Mouse (Mus musculus): Measurements from ENCODE around the gene Etv5. TPM values are rescaled to one million over a fixed set of nuclear protein-coding genes. Genes with fewer than 3 reads are reported as not detected.

The Etv5 gene
- polyA plus RNA-seq, 1 experiment from 2014 or later, result 32.1 TPM

DNA sequence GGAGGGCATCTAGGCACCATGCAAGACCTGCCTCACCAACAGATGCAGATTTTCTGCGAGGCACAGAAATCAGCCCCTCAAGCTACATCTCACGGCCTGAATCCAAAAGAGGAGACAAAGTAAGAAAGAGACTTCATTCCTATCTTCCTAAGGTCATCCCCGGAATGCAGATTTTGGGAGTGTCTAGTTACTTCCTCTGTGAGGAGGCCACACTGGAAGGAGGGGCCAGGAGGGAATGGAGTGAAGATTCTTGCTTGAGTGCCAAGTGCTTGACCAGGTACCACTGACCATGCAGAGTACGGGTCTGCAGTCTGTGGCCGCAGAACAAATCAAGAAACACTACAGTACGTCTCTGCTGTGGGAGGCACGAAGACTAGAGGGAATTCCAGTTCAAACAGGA lies 12.7 kb downstream of the Etv5 start:
- Histone ChIP-seq H3K27ac (replicated peaks) (no peak overlapping the region), H3K9ac (no peak overlapping the region), H3K27me3 (peaks cover 12% of the 10 kb centered on the region; the same call in 1 of the 2 replicates), H3K4me2 (no peak overlapping the region), H3K9me3 (no peaks in the 10 kb centered on the region), H3K4me3 (no peak overlapping the region), H3K36me3 (no peaks in the 10 kb centered on the region), H3K4me1 (replicated peaks) (peaks cover 33% of the 10 kb centered on the region)
- WGBS, result 65% methylated on average over 7 of the region's 7 CpGs
- ATAC-seq (ENCODE audit: low FRiP score, low read depth), result no peak

DNA sequence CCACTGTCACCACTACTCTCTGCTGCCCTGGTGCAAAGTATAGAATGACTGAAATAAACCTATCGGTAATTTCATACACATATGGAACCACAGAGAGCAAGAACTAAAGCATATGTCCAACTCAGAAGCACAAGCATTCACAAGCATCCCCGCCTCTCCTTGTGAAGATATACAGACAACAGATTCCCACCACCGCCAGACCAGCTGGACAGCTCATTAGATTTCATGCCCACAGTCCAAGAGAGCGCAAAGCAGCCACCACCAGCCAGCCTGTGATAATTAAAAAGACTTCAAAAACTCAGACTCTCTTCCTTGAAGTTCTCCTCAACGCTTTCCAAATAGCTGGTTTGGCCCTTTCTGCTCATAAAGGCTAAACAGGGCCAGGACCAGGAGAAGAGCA lies 17.3 kb downstream of the Etv5 start:
- 68% methylated on average over 5 of the region's 5 CpGs for WGBS
- H3K9ac ChIP-seq, result no peak overlapping the region
- H3K4me2 ChIP-seq, result no peak overlapping the region
- no peak overlapping the region for H3K27ac ChIP-seq (replicated peaks)
- no peaks in the 10 kb centered on the region for H3K4me1 ChIP-seq (replicated peaks)
- no peak overlapping the region for H3K4me3 ChIP-seq
- no peaks in the 10 kb centered on the region for H3K9me3 ChIP-seq
- no peak for ATAC-seq (ENCODE audit: low FRiP score, low read depth)
- no peaks in the 10 kb centered on the region for H3K36me3 ChIP-seq
- H3K27me3 ChIP-seq, result 0 out of 2 replicates have a peak, but pooled peaks cover 3% of the 10 kb centered on the region

DNA sequence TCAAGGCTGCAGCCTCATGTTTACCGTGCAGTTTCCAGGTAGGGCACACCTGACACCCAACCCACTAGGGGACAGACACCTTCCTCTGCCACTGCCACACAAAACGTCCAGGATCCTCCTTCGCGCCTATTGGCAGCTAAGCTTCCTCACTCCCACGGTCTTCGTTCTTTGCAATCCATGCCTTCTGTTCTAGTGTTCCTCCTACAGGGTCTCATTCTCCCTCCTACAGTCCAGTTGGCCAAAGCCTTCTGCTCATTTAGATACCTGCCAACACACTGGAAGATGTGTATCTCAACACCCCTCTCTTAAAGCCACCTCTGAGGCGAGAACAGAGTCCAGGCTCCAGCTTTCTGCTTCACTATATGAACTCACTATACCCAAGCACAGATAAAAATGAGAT lies 21.6 kb downstream of the Etv5 start:
- H3K9me3 ChIP-seq, result no peaks in the 10 kb centered on the region
- H3K36me3 ChIP-seq, result no peaks in the 10 kb centered on the region
- no peaks in the 10 kb centered on the region for H3K27me3 ChIP-seq
- 92% methylated on average over 7 of the region's 7 CpGs for WGBS
- no peak overlapping the region for H3K9ac ChIP-seq
- H3K4me3 ChIP-seq, result no peak overlapping the region
- no peak overlapping the region for H3K4me2 ChIP-seq
- no peak for ATAC-seq (ENCODE audit: low FRiP score, low read depth)
- no peaks in the 10 kb centered on the region; the same call in 1 of the 2 replicates for H3K4me1 ChIP-seq (replicated peaks)
- no peak overlapping the region for H3K27ac ChIP-seq (replicated peaks)

DNA sequence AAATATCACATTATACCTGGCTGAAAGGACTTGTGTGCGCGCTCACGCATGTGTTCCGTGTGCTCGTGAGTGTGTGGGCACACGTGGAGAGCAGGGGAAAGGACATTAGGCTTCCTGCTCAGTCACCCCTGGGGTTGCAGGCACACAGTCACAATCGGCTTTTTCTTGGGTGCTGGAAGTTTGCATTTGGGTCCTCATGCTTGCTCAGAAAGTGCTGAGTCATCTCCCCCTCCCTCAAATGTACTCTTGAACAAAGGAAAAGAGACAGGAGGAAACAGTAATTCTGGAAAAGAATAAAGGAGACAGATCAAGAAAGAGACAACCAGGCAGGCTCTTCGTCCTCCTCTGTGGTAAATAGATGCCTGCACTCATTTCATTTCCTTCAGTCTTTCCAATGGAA lies 22.5 kb downstream of the Etv5 start:
- no peaks in the 10 kb centered on the region; the same call in 1 of the 2 replicates for H3K4me1 ChIP-seq (replicated peaks)
- H3K4me2 ChIP-seq, result no peak overlapping the region
- no peak for ATAC-seq (ENCODE audit: low FRiP score, low read depth)
- no peak overlapping the region for H3K4me3 ChIP-seq
- H3K9ac ChIP-seq, result no peak overlapping the region
- no peak overlapping the region for H3K27ac ChIP-seq (replicated peaks)
- H3K9me3 ChIP-seq, result no peaks in the 10 kb centered on the region
- no peaks in the 10 kb centered on the region for H3K27me3 ChIP-seq
- whole genome bisulfite sequencing, result 82% methylated on average over 8 of the region's 8 CpGs
- no peaks in the 10 kb centered on the region for H3K36me3 ChIP-seq

DNA sequence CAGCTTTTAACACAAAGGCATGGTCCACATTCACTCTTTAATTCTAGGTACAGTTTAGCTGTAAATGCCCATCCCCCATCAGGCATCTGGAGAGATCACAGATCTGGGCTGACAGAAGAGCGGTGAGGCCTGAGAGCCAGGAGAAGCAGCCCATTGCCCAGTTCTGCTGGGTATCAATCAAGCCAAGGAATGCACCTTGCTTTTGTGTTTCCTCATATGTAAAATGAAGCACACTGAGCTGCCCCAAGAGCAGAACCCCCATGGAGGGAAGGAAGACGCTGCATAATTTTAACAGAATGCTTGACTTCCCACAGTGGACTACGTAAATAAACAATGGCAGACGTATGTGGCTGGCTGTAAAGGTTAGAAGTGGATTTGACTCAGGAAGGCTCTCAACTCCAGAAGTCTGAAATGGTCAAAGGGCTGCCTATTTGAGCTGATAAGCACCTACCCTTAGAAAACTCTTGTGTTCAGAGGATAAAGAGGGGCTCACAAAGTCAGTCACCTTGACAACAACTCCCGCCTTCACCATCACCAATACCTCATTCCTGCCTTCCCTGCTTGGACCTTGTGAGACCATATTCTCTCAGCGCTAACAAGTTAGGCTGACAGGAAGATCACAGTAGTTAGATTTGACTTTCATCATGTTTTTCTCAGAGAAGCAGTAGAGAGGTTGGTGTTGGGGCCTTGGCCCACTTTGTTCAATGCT lies 23.2 kb downstream of the Etv5 start:
- Histone ChIP-seq H3K36me3 (no peaks in the 10 kb centered on the region), H3K9ac (no peak overlapping the region), H3K27me3 (no peaks in the 10 kb centered on the region), H3K4me3 (no peak overlapping the region), H3K4me2 (no peak overlapping the region), H3K9me3 (no peaks in the 10 kb centered on the region), H3K4me1 (replicated peaks) (no peaks in the 10 kb centered on the region; the same call in 1 of the 2 replicates), H3K27ac (replicated peaks) (no peak overlapping the region)
- 54% methylated on average over 6 of the region's 6 CpGs for WGBS
- ATAC-seq (ENCODE audit: low FRiP score, low read depth), result no peak

DNA sequence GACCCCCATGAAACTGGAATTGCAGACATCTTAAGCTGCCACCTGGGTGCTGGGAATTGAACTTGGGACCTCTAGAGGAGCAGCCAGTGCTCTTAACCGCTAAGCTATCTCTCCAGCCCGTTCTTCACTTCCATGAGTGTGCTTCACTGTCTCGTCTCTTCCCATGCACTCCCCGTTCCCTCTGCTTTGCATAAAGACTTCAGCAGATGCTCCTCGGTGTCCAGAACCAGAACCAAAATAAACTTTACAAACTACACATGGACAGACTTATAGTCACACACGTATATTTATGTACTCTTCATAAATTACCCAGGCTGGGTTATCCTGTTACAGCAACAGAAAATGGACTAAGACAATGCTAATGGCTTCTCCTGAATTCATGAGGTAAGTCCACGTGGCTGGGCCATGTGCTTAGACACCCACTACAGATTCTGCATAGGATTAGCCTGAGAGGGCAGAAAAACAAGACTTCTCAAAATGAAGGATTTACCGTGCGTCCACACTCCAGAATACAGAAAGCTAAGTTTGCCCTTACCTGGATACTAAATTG lies 25.2 kb downstream of the Etv5 start:
- no peak overlapping the region for H3K4me2 ChIP-seq
- no peak for ATAC-seq (ENCODE audit: low FRiP score, low read depth)
- H3K9ac ChIP-seq, result no peak overlapping the region
- WGBS, result 93% methylated on average over 9 of the region's 9 CpGs
- H3K4me1 ChIP-seq (replicated peaks), result no peaks in the 10 kb centered on the region; the same call in 1 of the 2 replicates
- no peaks in the 10 kb centered on the region for H3K9me3 ChIP-seq
- no peaks in the 10 kb centered on the region for H3K36me3 ChIP-seq
- H3K4me3 ChIP-seq, result no peak overlapping the region
- H3K27me3 ChIP-seq, result no peaks in the 10 kb centered on the region
- no peak overlapping the region for H3K27ac ChIP-seq (replicated peaks)

DNA sequence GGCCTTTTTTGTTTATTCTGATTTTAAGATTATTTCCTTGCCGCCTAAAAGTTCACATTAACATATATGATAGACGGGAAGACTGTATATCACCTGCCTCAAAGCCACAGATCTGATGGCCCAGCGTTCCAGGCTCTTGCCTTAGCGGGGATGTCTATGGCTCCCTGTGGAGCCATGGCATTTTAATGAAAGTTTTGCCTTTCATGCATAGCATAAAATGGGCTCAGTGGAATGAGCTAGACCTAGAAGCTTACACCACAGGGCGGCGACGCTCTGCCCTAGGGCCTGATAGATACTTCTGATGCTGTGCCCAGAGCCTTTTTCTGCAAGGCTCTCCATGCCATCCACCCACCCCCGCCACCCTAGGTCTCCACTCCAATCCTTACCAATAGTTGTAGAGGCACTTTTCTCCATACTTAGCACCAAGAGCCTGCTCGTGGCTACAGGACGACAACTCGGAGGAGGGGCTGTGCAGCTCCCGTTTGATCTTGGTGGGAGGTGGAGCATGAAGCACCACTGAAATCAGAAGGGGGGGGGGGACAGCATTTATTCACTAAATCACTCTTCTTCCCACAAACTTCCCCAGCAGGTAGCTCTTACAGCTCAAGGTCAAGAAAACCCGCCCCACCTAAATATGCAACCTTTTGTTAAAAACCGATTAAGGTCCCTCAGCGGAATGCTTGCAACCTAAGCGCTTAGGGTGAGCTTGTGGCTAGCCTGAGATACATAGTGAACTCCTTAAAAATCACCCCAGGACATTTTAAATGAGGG lies 26.9 kb downstream of the Etv5 start:
- Histone ChIP-seq H3K4me2 (no peak overlapping the region), H3K27ac (replicated peaks) (no peak overlapping the region), H3K9me3 (no peaks in the 10 kb centered on the region), H3K36me3 (no peaks in the 10 kb centered on the region), H3K9ac (no peak overlapping the region), H3K4me3 (no peak overlapping the region), H3K4me1 (replicated peaks) (no peaks in the 10 kb centered on the region; the same call in 1 of the 2 replicates), H3K27me3 (no peaks in the 10 kb centered on the region)
- no peak for ATAC-seq (ENCODE audit: low FRiP score, low read depth)
- 51% methylated on average over 16 of the region's 16 CpGs for WGBS

DNA sequence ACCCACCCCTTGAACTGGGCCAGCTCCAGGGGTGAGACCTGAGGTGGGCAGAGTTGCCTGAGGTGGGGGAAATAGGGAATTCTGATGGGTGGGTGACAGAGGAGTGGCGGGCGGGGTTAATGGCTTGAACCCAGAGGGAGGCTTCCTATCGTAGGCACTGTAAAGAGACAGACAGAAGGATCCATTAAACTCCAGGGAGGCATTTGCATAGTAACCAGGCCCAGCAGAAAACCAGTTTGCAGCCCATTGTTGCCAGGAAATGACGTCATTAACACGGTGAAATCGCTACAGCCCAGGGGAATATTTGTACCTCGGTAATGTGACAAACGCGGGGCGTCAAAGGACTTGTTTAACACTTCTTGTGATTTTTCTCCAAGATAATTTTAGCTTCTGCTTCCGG lies 27.8 kb downstream of the Etv5 start:
- Histone ChIP-seq H3K27ac (replicated peaks) (no peak overlapping the region), H3K27me3 (no peaks in the 10 kb centered on the region), H3K4me2 (no peak overlapping the region), H3K9ac (no peak overlapping the region), H3K4me1 (replicated peaks) (no peaks in the 10 kb centered on the region; the same call in 1 of the 2 replicates), H3K4me3 (no peak overlapping the region), H3K36me3 (no peaks in the 10 kb centered on the region), H3K9me3 (no peaks in the 10 kb centered on the region)
- no peak for ATAC-seq (ENCODE audit: low FRiP score, low read depth)
- 42% methylated on average over 11 of the region's 11 CpGs for WGBS

DNA sequence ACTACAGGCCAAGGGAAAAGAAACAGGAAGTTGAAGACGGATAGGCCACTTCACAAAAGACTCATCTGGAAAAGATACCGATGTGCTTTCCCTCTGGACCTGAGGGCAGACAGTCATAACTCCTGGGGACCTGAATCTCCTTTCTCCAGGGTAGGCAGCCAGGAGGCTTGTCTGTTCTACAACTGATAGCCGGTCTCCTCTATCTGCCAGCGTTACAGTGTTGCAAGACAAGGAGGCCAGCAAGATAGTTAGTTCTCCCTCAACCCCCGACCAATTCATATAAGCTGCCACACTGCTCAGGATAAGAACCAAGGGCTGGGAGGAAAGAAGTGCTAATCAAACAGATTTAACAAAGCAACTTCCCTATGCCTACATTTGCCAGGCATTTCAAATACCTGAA lies 29.5 kb downstream of the Etv5 start:
- H3K9me3 ChIP-seq, result no peaks in the 10 kb centered on the region
- WGBS, result 89% methylated on average over 5 of the region's 5 CpGs
- H3K27me3 ChIP-seq, result no peaks in the 10 kb centered on the region
- 0 out of 2 replicates have a peak, but pooled peaks cover 3% of the 10 kb centered on the region for H3K4me1 ChIP-seq (replicated peaks)
- ATAC-seq (ENCODE audit: low FRiP score, low read depth), result no peak
- no peaks in the 10 kb centered on the region for H3K36me3 ChIP-seq
- H3K27ac ChIP-seq (replicated peaks), result no peak overlapping the region
- no peak overlapping the region for H3K9ac ChIP-seq
- no peak overlapping the region for H3K4me3 ChIP-seq
- no peak overlapping the region for H3K4me2 ChIP-seq

DNA sequence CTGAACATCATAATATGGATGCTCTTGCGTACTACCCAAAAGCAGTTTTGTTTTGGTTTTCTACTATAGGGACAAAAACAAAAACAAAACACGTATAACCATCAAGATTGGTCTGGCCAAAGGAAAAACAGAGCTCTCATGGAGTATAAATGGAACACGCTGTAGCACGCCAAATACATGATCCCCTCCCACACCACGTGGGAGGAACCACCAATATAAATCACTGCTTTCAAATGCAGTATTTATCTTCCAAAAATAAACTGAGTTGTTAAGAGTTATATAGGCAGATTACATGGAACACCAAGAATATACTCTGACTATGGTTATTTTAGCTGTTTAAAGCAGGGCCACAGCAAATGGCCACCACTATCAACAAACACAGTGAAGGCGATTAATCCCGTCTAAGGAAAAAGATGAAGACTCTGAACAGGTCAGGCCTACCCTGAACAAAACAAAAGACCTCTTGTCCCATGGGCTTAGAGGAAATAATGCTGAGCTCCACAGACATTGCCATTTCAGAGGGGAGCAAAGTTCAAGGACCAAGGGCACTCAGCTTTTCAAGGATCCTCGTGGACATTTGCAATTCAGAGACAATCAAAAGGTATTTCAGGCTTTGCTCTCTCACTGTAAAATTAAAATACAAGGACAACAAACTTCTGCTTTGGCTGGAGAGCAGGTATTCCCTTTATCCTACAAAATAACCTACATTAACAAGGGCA lies 30.7 kb downstream of the Etv5 start:
- H3K9ac ChIP-seq, result no peak overlapping the region
- 0 out of 2 replicates have a peak, but pooled peaks cover 3% of the 10 kb centered on the region for H3K4me1 ChIP-seq (replicated peaks)
- 87% methylated on average over 8 of the region's 8 CpGs for WGBS
- no peak overlapping the region for H3K4me2 ChIP-seq
- H3K27me3 ChIP-seq, result no peaks in the 10 kb centered on the region
- no peaks in the 10 kb centered on the region for H3K9me3 ChIP-seq
- no peak for ATAC-seq (ENCODE audit: low FRiP score, low read depth)
- H3K36me3 ChIP-seq, result no peaks in the 10 kb centered on the region
- no peak overlapping the region for H3K27ac ChIP-seq (replicated peaks)
- no peak overlapping the region for H3K4me3 ChIP-seq

DNA sequence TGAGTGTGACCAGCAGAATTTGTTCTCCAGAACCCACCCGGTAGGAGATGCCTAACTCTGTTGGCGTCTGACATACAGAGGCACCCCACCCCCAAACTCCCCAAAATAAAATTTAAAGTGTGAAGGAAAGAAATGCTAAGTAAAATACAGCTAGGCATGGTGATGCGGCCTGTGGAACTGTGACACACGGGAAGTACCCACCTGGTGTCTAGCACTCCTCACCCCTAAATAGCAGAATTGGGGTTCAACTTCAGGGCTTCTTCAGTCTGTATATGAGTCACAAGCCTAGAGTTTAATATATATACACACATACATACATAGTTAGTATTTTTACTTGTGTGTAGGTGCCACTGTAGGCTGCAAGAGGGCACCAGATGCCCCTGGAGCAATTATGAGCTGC lies 32.8 kb downstream of the Etv5 start:
- H3K27me3 ChIP-seq, result no peaks in the 10 kb centered on the region
- ATAC-seq (ENCODE audit: low FRiP score, low read depth), result no peak
- H3K9ac ChIP-seq, result no peak overlapping the region
- WGBS, result 92% methylated on average over 4 of the region's 4 CpGs
- H3K27ac ChIP-seq (replicated peaks), result no peak overlapping the region
- H3K4me2 ChIP-seq, result no peak overlapping the region
- H3K4me3 ChIP-seq, result no peak overlapping the region
- H3K36me3 ChIP-seq, result no peaks in the 10 kb centered on the region
- 0 out of 2 replicates have a peak, but pooled peaks cover 3% of the 10 kb centered on the region for H3K4me1 ChIP-seq (replicated peaks)
- H3K9me3 ChIP-seq, result no peaks in the 10 kb centered on the region

DNA sequence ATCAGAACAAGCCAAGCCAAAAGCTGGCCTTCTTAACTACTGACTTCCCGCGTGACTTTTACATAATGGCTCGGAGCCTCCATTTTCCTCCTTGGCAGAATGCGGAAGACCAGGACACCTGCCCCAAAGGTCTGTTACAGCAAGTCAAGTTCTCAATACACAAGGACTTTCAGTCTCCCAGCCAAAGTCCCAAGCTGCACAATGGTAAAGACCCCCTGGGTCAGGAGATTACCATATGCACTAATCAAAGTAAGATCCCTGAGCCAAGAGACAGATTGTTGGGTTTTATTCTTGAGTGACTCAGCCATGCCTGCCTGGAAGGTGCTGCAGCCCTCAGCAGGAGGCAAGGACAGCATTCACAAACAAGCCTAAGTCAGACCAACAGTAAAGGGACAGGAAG lies 33.5 kb downstream of the Etv5 start:
- no peak overlapping the region for H3K4me2 ChIP-seq
- no peak for ATAC-seq (ENCODE audit: low FRiP score, low read depth)
- no peaks in the 10 kb centered on the region for H3K27me3 ChIP-seq
- H3K4me3 ChIP-seq, result no peak overlapping the region
- H3K36me3 ChIP-seq, result no peaks in the 10 kb centered on the region
- no peak overlapping the region for H3K27ac ChIP-seq (replicated peaks)
- H3K9ac ChIP-seq, result no peak overlapping the region
- H3K9me3 ChIP-seq, result no peaks in the 10 kb centered on the region
- 55% methylated on average over 4 of the region's 4 CpGs for WGBS
- H3K4me1 ChIP-seq (replicated peaks), result 0 out of 2 replicates have a peak, but pooled peaks cover 3% of the 10 kb centered on the region

All from hindbrain, embryonic 15.5 days (tissue).